Mouse (Mus musculus) liver, adult 2 months (tissue): Measurements from ENCODE around the gene Macrod1.

Experiments used
- CTCF ChIP-seq: fragments of 200-500 bp; IDR thresholded peaks from 2 replicates; pipeline ENCODE4 v1.5.1; 2011; ENCODE audit warnings: low read depth, low read length, control low read depth
- POLR2A ChIP-seq: fragments of 200-500 bp; IDR thresholded peaks from 2 replicates; pipeline ENCODE4 v1.6.1; 2011; ENCODE audit warnings: low read length, control low read depth; ENCODE audit not compliant: insufficient read depth; ENCODE audit errors: extremely low read depth

DNA sequence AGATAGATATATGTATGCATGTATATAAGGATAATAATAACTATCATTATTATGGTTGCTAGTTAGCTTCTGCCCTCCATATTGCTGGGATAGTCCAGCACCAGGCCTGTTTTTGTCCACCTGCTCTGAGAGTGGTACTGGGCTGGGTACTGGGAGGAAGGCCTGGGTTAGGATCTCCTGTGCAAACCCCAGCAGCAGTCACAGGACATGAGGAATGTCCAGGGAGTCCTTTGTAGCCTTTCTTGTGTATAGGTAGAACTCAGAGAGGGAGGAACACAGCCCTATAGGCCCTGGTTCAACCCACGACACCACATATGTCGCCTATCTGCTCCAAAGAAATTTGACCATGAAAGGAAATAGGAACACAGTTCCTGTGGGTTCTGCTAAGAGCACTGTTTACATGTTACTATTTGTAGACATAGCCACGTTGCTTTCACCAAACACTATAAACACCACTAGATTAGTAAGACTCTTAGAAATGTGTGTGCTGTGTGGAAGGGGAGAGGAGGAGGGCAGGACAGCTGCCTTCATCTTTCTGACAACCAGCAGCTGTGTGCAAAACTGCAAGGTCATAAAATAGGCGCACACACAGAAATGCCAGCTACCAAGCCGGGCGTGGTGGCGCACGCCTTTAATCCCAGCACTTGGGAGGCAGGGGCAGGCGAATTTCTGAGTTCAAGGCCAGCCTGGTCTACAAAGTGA, 49.6 kb upstream of the Macrod1 start:
- no peak for TF ChIP-seq POLR2A
- no peak for TF ChIP-seq CTCF
